ENCODE assay signal across 28 mouse cellular contexts in genomic region chr15:10899904-10900303, GRCm38 (mm10). TPM values are rescaled to one million over a fixed set of nuclear protein-coding genes. Genes with fewer than 3 reads are reported as not detected.
"Had no signal": no experiment of that assay in that cellular context is flagged by ENCODE, and none has a peak within 500 bp of the region (broad histone marks: within the 10 kb centered on the region; RNA-seq: fewer than 3 reads in every experiment).

No protein-coding gene starts in this region.

- H3K9me3 ChIP-seq: heart, embryonic 10.5 days; heart, embryonic 12.5 days; hindbrain, embryonic 13.5 days; hindbrain, embryonic 15.5 days; kidney, embryonic 15.5 days; limb, embryonic 13.5 days; limb, embryonic 15.5 days; liver, embryonic 12.5 days had no signal

- DNase-seq: gastrocnemius, adult 2 months; gastrocnemius, postnatal 10 days; gastrocnemius, postnatal 25 days; heart, adult 18-20 months; heart, postnatal 10 days; heart, postnatal 36 days; kidney, adult 11 months; kidney, adult 2 months; kidney, adult 9 months; kidney, postnatal 14 days; kidney, postnatal 36 days; layer of hippocampus, adult 9-11 months had no signal

- H3K36me3 ChIP-seq: heart, embryonic 10.5 days; heart, embryonic 12.5 days; hindbrain, embryonic 13.5 days; hindbrain, embryonic 15.5 days; kidney, embryonic 15.5 days; limb, embryonic 13.5 days; limb, embryonic 15.5 days; liver, embryonic 12.5 days had no signal

- H3K4me3 ChIP-seq: gastrocnemius, adult 2 months; heart, embryonic 10.5 days; heart, embryonic 12.5 days; hindbrain, embryonic 13.5 days; hindbrain, embryonic 15.5 days; kidney, embryonic 15.5 days; left cerebral cortex, adult 2 months; limb, embryonic 13.5 days; limb, embryonic 15.5 days; liver, embryonic 12.5 days had no signal

- H3K27me3 ChIP-seq: heart, embryonic 12.5 days; hindbrain, embryonic 13.5 days; hindbrain, embryonic 15.5 days; kidney, embryonic 15.5 days; limb, embryonic 13.5 days; limb, embryonic 15.5 days; liver, embryonic 12.5 days had no signal

- H3K4me1 ChIP-seq: heart, embryonic 10.5 days; heart, embryonic 12.5 days; hindbrain, embryonic 13.5 days; hindbrain, embryonic 15.5 days; liver, embryonic 12.5 days had no signal

- H3K27ac ChIP-seq: gastrocnemius, adult 2 months; heart, embryonic 10.5 days; hindbrain, embryonic 13.5 days; hindbrain, embryonic 15.5 days; hindbrain, postnatal 0 days; kidney, postnatal 0 days; left cerebral cortex, adult 2 months; limb, embryonic 13.5 days; limb, embryonic 15.5 days; liver, embryonic 12.5 days had no signal

RNA-seq across cellular contexts. Expression of gene C1qtnf3, which starts 52.2 kb away (rescaled TPM):
- total RNA-seq: heart, adult 18-20 months; heart, adult 8-10 months; hematopoietic stem cell, adult 5-6 weeks; layer of hippocampus, adult 18-20 months; layer of hippocampus, postnatal 25 days; left cerebral cortex, postnatal 36 days had no signal
